ENCODE assay signal across 10 mouse cellular contexts in genomic region chr2:25506964-25507363, GRCm38 (mm10). TPM values are rescaled to one million over a fixed set of nuclear protein-coding genes. Genes with fewer than 3 reads are reported as not detected.
A peak's percentile ranks its signal among the peaks of the same experiment; 100 is the strongest.
DNase-seq lines count a peak whose midpoint lies in the region; ATAC-seq lines count a peak whose summit lies in the region.
"Had no signal": no experiment of that assay in that cellular context is flagged by ENCODE, and none has a peak within 500 bp of the region (broad histone marks: within the 10 kb centered on the region; RNA-seq: fewer than 3 reads in every experiment).

No protein-coding gene starts in this region.

- 38% methylated on average over 5 of the region's 5 CpGs for whole genome bisulfite sequencing in neural tube, embryonic 15.5 days

- no peak for ATAC-seq in neural tube, embryonic 15.5 days (ENCODE audit: low FRiP score)

- no peak overlapping the region for H3K4me2 ChIP-seq in neural tube, embryonic 15.5 days
- H3K4me2 ChIP-seq: embryonic facial prominence, embryonic 15.5 days; limb, embryonic 13.5 days had no signal

- DNase-seq in cerebellum, adult 9-10 months: peak; percentile 29
- no peak for DNase-seq in cerebellum, postnatal 14 days
- DNase-seq in 416B (ENCODE audit: low read depth): peak; percentile 71
- peak; percentile 41 for DNase-seq in embryo, embryonic 11 days
- peak; percentile 54 for DNase-seq in lung, postnatal 10 days
- DNase-seq in ovary, adult 18-20 months (ENCODE audit: low spot score): no peak
- no peak for DNase-seq in heart, adult 9 months (ENCODE audit: low spot score in 2 of 2)

- no peak overlapping the region for H3K9ac ChIP-seq in neural tube, embryonic 15.5 days (replicated peaks)
- H3K9ac ChIP-seq: embryonic facial prominence, embryonic 15.5 days; limb, embryonic 13.5 days had no signal

- H3K9me3 ChIP-seq in neural tube, embryonic 15.5 days (replicated peaks): no peaks in the 10 kb centered on the region
- H3K9me3 ChIP-seq: embryonic facial prominence, embryonic 15.5 days; limb, embryonic 13.5 days had no signal

- H3K4me1 ChIP-seq in neural tube, embryonic 15.5 days: peaks cover 5% of the 10 kb centered on the region

- no peak overlapping the region for H3K4me3 ChIP-seq in neural tube, embryonic 15.5 days (replicated peaks)
- H3K4me3 ChIP-seq: embryonic facial prominence, embryonic 15.5 days; limb, embryonic 13.5 days had no signal

- no peaks in the 10 kb centered on the region for H3K27me3 ChIP-seq in neural tube, embryonic 15.5 days (replicated peaks)
- H3K27me3 ChIP-seq: embryonic facial prominence, embryonic 15.5 days; limb, embryonic 13.5 days had no signal

- no peak overlapping the region for H3K27ac ChIP-seq in neural tube, embryonic 15.5 days (replicated peaks)
- H3K27ac ChIP-seq: embryonic facial prominence, embryonic 15.5 days; limb, embryonic 13.5 days had no signal

- H3K36me3 ChIP-seq in neural tube, embryonic 15.5 days: peaks cover 35% of the 10 kb centered on the region

RNA-seq across cellular contexts. Expression of gene C8g, which starts 5.4 kb away (rescaled TPM):
- 6.3 and 6.4 TPM in 2 replicates for polyA plus RNA-seq in neural tube, embryonic 15.5 days (2015; fragmentation: Nextera tagmentation; extraction: Ambion mirVana)

RNA-seq across cellular contexts. Expression of gene Fbxw5, which starts 6.4 kb away (rescaled TPM):
- 128 and 134 TPM in 2 replicates for polyA plus RNA-seq in neural tube, embryonic 15.5 days (2015; fragmentation: Nextera tagmentation; extraction: Ambion mirVana)

RNA-seq across cellular contexts. Expression of gene Lcn12, which starts 13.3 kb away (rescaled TPM):
- not detected in 2 replicates for polyA plus RNA-seq in neural tube, embryonic 15.5 days (2015; fragmentation: Nextera tagmentation; extraction: Ambion mirVana)
- polyA plus RNA-seq: embryonic facial prominence, embryonic 15.5 days; limb, embryonic 13.5 days had no signal

RNA-seq across cellular contexts. Expression of gene Ptgds, which starts 37.1 kb away (rescaled TPM):
- polyA plus RNA-seq in neural tube, embryonic 15.5 days (2015; fragmentation: Nextera tagmentation; extraction: Ambion mirVana): 40.1 and 116 TPM in 2 replicates

RNA-seq across cellular contexts. Expression of gene Traf2, which starts 39.8 kb away (rescaled TPM):
- 15.4 and 21.1 TPM in 2 replicates for polyA plus RNA-seq in neural tube, embryonic 15.5 days (2015; fragmentation: Nextera tagmentation; extraction: Ambion mirVana)

Comparison
In these comparisons a context has a peak if more than half of its experiments do, and no peak if none do; other contexts are left out.
1. DNase-seq: peak in cerebellum, adult 9-10 months (single experiment), 416B (single experiment), embryo, embryonic 11 days (single experiment) and lung, postnatal 10 days (single experiment); none in cerebellum, postnatal 14 days (0 of 2), ovary, adult 18-20 months (single experiment) and heart, adult 9 months (0 of 2).